Mouse (Mus musculus) stomach, postnatal 0 days (tissue): ENCODE results near the gene Mast2. TPM values are rescaled to one million over a fixed set of nuclear protein-coding genes. Genes with fewer than 3 reads are reported as not detected.

Source experiments
- ATAC-seq: fragments of 200-750 bp; cut with Nextera tagmentation; 2 replicates; pipeline ENCODE4 v1.8.0; 2017; ENCODE audit not compliant: low FRiP score, low TSS enrichment
- DNase-seq: peaks from one replicate; pipeline ENCODE4 v3.0.0-alpha.2; 2016; ENCODE audit warnings: low spot score
- H3K27ac ChIP-seq: fragments of 300-500 bp; sonication (generic); replicated peaks from 2 replicates; pipeline ENCODE4 v1.5.1; 2014; ENCODE audit warnings: mild to moderate bottlenecking, control low read depth
- H3K27me3 ChIP-seq: fragments of 300-500 bp; sonication (generic); 2 replicates; pipeline ENCODE4 v1.6.1; 2014; ENCODE audit warnings: low read length; ENCODE audit not compliant: control insufficient read depth, insufficient read depth
- H3K36me3 ChIP-seq: fragments of 300-500 bp; sonication (generic); 2 replicates; pipeline ENCODE4 v1.6.1; 2014; ENCODE audit warnings: low read length, mixed read lengths; ENCODE audit not compliant: control insufficient read depth, insufficient read depth
- H3K4me1 ChIP-seq: fragments of 300-500 bp; sonication (generic); replicated peaks from 2 replicates; pipeline ENCODE4 v1.6.1; 2014; ENCODE audit warnings: antibody characterized with exemption; ENCODE audit not compliant: control insufficient read depth, insufficient read depth
- H3K4me2 ChIP-seq: fragments of 300-500 bp; sonication (generic); replicated peaks from 2 replicates; pipeline ENCODE4 v1.6.1; 2014; ENCODE audit warnings: low read depth, mild to moderate bottlenecking, control low read depth, moderate library complexity
- H3K4me3 ChIP-seq: fragments of 300-500 bp; sonication (generic); 2 replicates; pipeline ENCODE4 v1.5.1; 2014; ENCODE audit warnings: low read depth, low read length, control low read depth
- H3K9ac ChIP-seq: fragments of 300-500 bp; sonication (generic); 2 replicates; pipeline ENCODE4 v1.6.1; 2014; ENCODE audit warnings: mild to moderate bottlenecking, low read length, control low read depth, mixed read lengths
- H3K9me3 ChIP-seq: fragments of 300-500 bp; sonication (generic); 2 replicates; pipeline ENCODE4 v1.6.1; 2016; ENCODE audit warnings: low read length; ENCODE audit not compliant: control insufficient read depth
- CTCF ChIP-seq: IDR thresholded peaks from 2 replicates; pipeline ENCODE4 v1.5.1; 2016; ENCODE audit warnings: antibody characterized with exemption, low read depth, mild to moderate bottlenecking, moderate library complexity
- EP300 ChIP-seq: optimal IDR thresholded peaks from 2 replicates; pipeline ENCODE3; 2016; ENCODE audit warnings: antibody characterized with exemption
- WGBS: fragments of 180-500 bp; shearing (Covaris S2); extraction: QIAGEN DNeasy Blood & Tissue Kit; methylation state at CpG from one replicate; pipeline ENCODE4 v1.1.7; 2014; 5-methylcytosine and 5-hydroxymethylcytosine counted together
- polyA plus RNA-seq: library from polyadenylated mRNA; unstranded; fragments of >200 nt; fragmentation: Nextera tagmentation; extraction: Ambion mirVana; gene quantifications from 2 replicates; pipeline ENCODE4 v1.2.1, GENCODE M21; 2015

Mast2 gene
- polyA plus RNA-seq, 1 experiment from 2014 or later: 5.1 TPM

DNA sequence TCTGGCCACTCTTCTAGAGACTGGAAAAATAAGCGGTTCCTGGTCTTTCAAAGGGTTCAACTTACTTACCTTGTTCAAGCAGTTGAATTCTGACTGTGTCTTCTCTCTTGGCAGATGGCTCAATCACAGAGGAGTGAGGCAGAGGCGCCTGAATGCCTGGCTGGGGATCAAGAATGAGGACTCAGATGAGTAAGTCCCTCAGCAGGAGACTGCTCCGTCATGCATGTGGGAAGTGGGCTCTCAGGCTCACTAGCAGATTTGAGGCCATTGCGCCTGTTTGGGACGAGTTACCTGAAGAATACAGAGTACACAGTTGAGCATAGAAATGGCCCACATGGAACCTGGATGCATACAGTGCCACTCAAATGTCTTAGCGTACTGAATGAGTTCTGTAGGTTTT, 172.4 kb downstream of the Mast2 start:
- Histone ChIP-seq H3K4me2 (no peak overlapping the region), H3K4me3 (no peak overlapping the region), H3K4me1 (no peaks in the 10 kb centered on the region), H3K27ac (no peak overlapping the region), H3K27me3 (no peaks in the 10 kb centered on the region), H3K9me3 (no peaks in the 10 kb centered on the region), H3K36me3 (no peaks in the 10 kb centered on the region), H3K9ac (no peak overlapping the region)
- DNase-seq (no peak), ATAC-seq (no peak)
- WGBS: 91% methylated on average over 6 of the region's 6 CpGs
- TF ChIP-seq EP300: no peak
- no peak for TF ChIP-seq CTCF

DNA sequence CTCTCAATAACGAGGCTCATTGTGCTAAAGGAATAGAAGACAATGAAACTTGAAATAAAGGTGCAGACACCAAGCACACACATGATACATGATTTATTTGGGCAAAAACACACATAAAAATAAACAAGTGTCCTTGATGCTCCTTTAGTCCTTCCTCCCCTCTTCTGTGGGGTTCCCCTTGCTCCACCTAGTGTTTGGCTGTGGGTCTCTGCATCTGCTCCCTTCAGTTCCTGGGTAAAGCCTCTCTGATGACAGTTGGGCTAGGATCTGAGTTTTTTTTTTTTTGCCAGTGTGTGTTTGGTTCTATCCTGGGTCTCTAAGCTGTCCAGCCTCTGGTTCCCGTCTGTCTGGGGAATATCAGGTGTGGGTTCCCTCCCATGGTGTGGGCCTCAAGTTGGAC, 181.8 kb downstream of the Mast2 start:
- DNase-seq (no peak), ATAC-seq (no peak)
- no peaks in the 10 kb centered on the region for H3K36me3 ChIP-seq
- H3K27ac ChIP-seq: no peak overlapping the region
- H3K27me3 ChIP-seq: no peaks in the 10 kb centered on the region
- WGBS: 79% methylated on average over 2 of the region's 2 CpGs
- peak; percentile 64 for TF ChIP-seq CTCF
- no peak for TF ChIP-seq EP300
- no peak overlapping the region for H3K4me2 ChIP-seq
- H3K4me1 ChIP-seq: no peaks in the 10 kb centered on the region
- no peaks in the 10 kb centered on the region for H3K9me3 ChIP-seq
- H3K9ac ChIP-seq: no peak overlapping the region
- H3K4me3 ChIP-seq: no peak overlapping the region

DNA sequence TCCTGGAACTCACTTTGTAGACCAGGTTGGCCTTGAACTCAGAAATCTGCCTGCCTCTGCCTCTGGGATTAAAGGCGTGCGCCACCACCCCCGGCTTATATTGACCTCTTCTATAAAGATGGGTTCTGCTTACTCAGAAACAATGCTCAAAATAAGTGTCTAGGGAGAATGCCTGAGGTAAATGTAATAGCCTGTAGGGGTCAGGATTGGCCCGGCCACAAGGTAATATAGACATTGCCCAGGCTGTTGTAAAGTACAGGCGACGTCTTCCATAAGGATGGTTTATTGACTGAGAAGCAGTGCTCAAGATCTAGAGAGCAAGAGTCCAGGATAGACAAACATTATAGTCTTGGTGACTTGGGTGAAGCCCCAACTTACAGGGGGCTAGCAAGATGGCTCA, 195.8 kb downstream of the Mast2 start:
- Histone ChIP-seq H3K27me3 (no peaks in the 10 kb centered on the region), H3K4me1 (no peaks in the 10 kb centered on the region), H3K27ac (no peak overlapping the region), H3K36me3 (no peaks in the 10 kb centered on the region), H3K9ac (no peak overlapping the region), H3K4me2 (no peak overlapping the region), H3K4me3 (no peak overlapping the region), H3K9me3 (no peaks in the 10 kb centered on the region)
- TF ChIP-seq EP300: no peak
- TF ChIP-seq CTCF: peak; percentile 17; the same call in 1 of the 2 replicates
- ATAC-seq (no peak), DNase-seq (no peak)
- WGBS: 91% methylated on average over 6 of the region's 6 CpGs

Other genes with a start within 250 kb of the Mast2 start
- 6.4 and 6.8 TPM in 2 replicates for gene Pik3r3, start 242.6 kb downstream of the Mast2 start, polyA plus RNA-seq
- 8.2 and 8.4 TPM in 2 replicates for gene Ipp, start 43.4 kb upstream of the Mast2 start, polyA plus RNA-seq
- gene Tmem69, start 91.8 kb upstream of the Mast2 start, polyA plus RNA-seq: 15.7 and 16.6 TPM in 2 replicates
- gene Gpbp1l1, start 93.5 kb upstream of the Mast2 start, polyA plus RNA-seq: 22.4 and 23.6 TPM in 2 replicates
- 4.7 and 5.3 TPM in 2 replicates for gene Ccdc17, start 132.5 kb upstream of the Mast2 start, polyA plus RNA-seq
- 32.9 TPM in 2 replicates for gene Nasp, start 163.8 kb upstream of the Mast2 start, polyA plus RNA-seq
- gene Akr1a1, start 187.5 kb upstream of the Mast2 start, polyA plus RNA-seq: 755 and 765 TPM in 2 replicates
- 1,868 and 2,021 TPM in 2 replicates for gene Prdx1, start 221.4 kb upstream of the Mast2 start, polyA plus RNA-seq
- gene Mmachc, start 244.2 kb upstream of the Mast2 start, polyA plus RNA-seq: 9.8 and 11.8 TPM in 2 replicates
- 9.8 and 11.0 TPM in 2 replicates for gene Ccdc163, start 244.3 kb upstream of the Mast2 start, polyA plus RNA-seq